Mouse (Mus musculus): Measurements from ENCODE around the gene Lyl1. TPM values are rescaled to one million over a fixed set of nuclear protein-coding genes. Genes with fewer than 3 reads are reported as not detected.

Lyl1 gene
- polyA plus RNA-seq, 1 experiment from 2014 or later: 4.8 TPM

DNA sequence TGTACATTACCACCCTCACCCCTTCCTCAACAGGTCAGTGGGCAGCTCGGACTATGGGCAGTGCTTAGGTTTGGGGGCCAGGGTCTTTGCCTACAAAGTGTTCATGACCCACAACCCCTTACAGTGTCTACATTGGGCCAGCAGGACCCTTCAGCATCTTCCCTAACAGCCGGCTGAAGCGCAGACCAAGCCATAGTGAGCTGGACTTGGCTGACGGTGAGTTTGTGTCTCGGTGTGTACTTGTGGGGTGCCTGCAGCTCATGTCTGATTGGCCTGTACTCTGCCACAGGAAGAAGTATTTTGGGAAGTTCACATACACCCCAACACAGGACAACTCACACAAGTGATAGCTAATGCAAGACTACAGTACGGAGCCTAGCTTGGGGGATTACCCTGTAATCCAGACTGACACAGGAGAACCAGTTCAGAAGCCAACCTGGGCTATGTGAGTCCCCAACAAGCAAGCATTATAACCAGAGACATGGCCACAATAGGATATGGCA is 1.8 kb downstream of the Lyl1 start:
- H3K9ac ChIP-seq (ENCODE audit: low read length): no peak overlapping the region
- H3K9me3 ChIP-seq (ENCODE audit: control insufficient read depth, low read length): no peaks in the 10 kb centered on the region
- H3K4me1 ChIP-seq (ENCODE audit: control insufficient read depth, insufficient read depth, low read length): peaks cover 40% of the 10 kb centered on the region
- ATAC-seq (ENCODE audit: insufficient number of reproducible peaks, low FRiP score, low TSS enrichment, low read depth): no peak
- H3K27me3 ChIP-seq (ENCODE audit: control insufficient read depth, insufficient read depth, low read length): peaks cover 63% of the 10 kb centered on the region
- H3K4me3 ChIP-seq (ENCODE audit: low read depth, low read length): peak overlapping the region; percentile 19
- H3K27ac ChIP-seq (replicated peaks; ENCODE audit: low read depth, low read length): no peak overlapping the region
- no peak for DNase-seq (ENCODE audit: low spot score)
- H3K4me2 ChIP-seq (ENCODE audit: low read depth, severe bottlenecking): no peak overlapping the region; the same call in 1 of the 2 replicates
- WGBS: 82% methylated on average over 6 of the region's 6 CpGs
- H3K36me3 ChIP-seq (ENCODE audit: control insufficient read depth, insufficient read depth, low read length): peaks cover 8% of the 10 kb centered on the region; the same call in 1 of the 2 replicates

DNA sequence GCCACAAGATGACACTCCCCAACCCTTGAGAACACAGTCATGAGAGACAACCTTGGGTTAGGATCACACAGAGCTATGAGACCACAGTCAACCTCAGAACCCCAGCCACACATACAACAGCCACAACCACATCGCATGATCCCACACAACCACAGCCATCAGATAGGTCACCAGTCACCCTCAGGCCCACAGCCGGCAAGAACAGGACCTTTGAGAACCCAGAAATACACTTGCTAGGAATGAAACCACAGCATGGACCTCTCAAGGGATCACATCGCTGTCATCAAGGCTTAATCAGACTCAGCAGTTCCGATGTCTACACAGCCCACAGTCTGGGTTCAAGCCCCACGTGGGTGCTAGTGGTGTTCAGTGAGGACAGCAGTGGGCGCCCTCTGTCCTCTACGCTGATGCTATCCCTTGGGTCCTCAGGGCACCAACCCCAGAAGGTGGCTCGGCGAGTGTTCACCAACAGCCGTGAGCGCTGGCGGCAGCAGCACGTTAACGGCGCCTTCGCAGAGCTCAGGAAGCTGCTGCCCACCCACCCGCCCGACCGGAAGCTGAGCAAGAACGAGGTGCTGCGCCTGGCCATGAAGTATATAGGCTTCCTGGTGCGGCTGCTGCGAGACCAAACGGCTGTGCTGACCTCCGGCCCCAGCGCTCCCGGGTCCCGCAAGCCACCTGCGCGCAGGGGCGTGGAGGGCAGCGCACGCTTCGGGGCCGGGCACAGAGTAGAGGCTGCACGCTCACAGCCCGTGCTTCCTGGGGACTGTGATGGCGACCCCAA is 2.4 kb downstream of the Lyl1 start:
- 0 out of 2 replicates have a peak overlapping the region, but pooled peaks have one; percentile 17 for H3K9ac ChIP-seq (ENCODE audit: low read length)
- H3K27me3 ChIP-seq (ENCODE audit: control insufficient read depth, insufficient read depth, low read length): peaks cover 68% of the 10 kb centered on the region
- ATAC-seq (ENCODE audit: insufficient number of reproducible peaks, low FRiP score, low TSS enrichment, low read depth): no peak
- peak overlapping the region; percentile 42 for H3K4me2 ChIP-seq (ENCODE audit: low read depth, severe bottlenecking)
- no peak for DNase-seq (ENCODE audit: low spot score)
- H3K27ac ChIP-seq (replicated peaks; ENCODE audit: low read depth, low read length): 0 out of 2 replicates have a peak overlapping the region, but pooled peaks have one; percentile 52
- peaks cover 45% of the 10 kb centered on the region for H3K4me1 ChIP-seq (ENCODE audit: control insufficient read depth, insufficient read depth, low read length)
- H3K36me3 ChIP-seq (ENCODE audit: control insufficient read depth, insufficient read depth, low read length): peaks cover 4% of the 10 kb centered on the region; the same call in 1 of the 2 replicates
- 8% methylated on average over 38 of the region's 38 CpGs for WGBS
- H3K4me3 ChIP-seq (ENCODE audit: low read depth, low read length): peak overlapping the region; percentile 19
- H3K9me3 ChIP-seq (ENCODE audit: control insufficient read depth, low read length): no peaks in the 10 kb centered on the region

GRCm38 (mm10) chr8:84704356-84704755 is 3.1 kb downstream of the Lyl1 start:
- H3K36me3 ChIP-seq (ENCODE audit: control insufficient read depth, insufficient read depth, low read length): no peaks in the 10 kb centered on the region
- WGBS: 2% methylated on average over 16 of the region's 16 CpGs
- no peak for ATAC-seq (ENCODE audit: insufficient number of reproducible peaks, low FRiP score, low TSS enrichment, low read depth)

GRCm38 (mm10) chr8:84704867-84705831 is 3.9 kb downstream of the Lyl1 start:
- no peaks in the 10 kb centered on the region for H3K36me3 ChIP-seq (ENCODE audit: control insufficient read depth, insufficient read depth, low read length)
- H3K27me3 ChIP-seq (ENCODE audit: control insufficient read depth, insufficient read depth, low read length): peaks cover 68% of the 10 kb centered on the region
- WGBS: 1% methylated on average over 58 of the region's 61 CpGs
- H3K27ac ChIP-seq (replicated peaks; ENCODE audit: low read depth, low read length): no peak overlapping the region
- 0 out of 2 replicates have a peak overlapping the region, but pooled peaks have one; percentile 37 for H3K9ac ChIP-seq (ENCODE audit: low read length)
- H3K4me2 ChIP-seq (ENCODE audit: low read depth, severe bottlenecking): peak overlapping the region; percentile 36
- DNase-seq (ENCODE audit: low spot score): peak; percentile 61
- H3K4me3 ChIP-seq (ENCODE audit: low read depth, low read length): peak overlapping the region; percentile 19
- H3K4me1 ChIP-seq (ENCODE audit: control insufficient read depth, insufficient read depth, low read length): peaks cover 55% of the 10 kb centered on the region
- no peak for ATAC-seq (ENCODE audit: insufficient number of reproducible peaks, low FRiP score, low TSS enrichment, low read depth)
- H3K9me3 ChIP-seq (ENCODE audit: control insufficient read depth, low read length): no peaks in the 10 kb centered on the region

More at GRCm38 (mm10) chr8:84704356-84704755, 3.1 kb downstream of the Lyl1 start:
- Histone ChIP-seq H3K4me2 (ENCODE audit: low read depth, severe bottlenecking) (peak overlapping the region; percentile 42), H3K4me1 (ENCODE audit: control insufficient read depth, insufficient read depth, low read length) (peaks cover 51% of the 10 kb centered on the region), H3K4me3 (ENCODE audit: low read depth, low read length) (no peak overlapping the region), H3K9me3 (ENCODE audit: control insufficient read depth, low read length) (no peaks in the 10 kb centered on the region), H3K9ac (ENCODE audit: low read length) (no peak overlapping the region), H3K27ac (replicated peaks; ENCODE audit: low read depth, low read length) (0 out of 2 replicates have a peak overlapping the region, but pooled peaks have one; percentile 52), H3K27me3 (ENCODE audit: control insufficient read depth, insufficient read depth, low read length) (peaks cover 68% of the 10 kb centered on the region)
- DNase-seq (ENCODE audit: low spot score): peak; percentile 91

- H3K9ac ChIP-seq (ENCODE audit: low read length): 0 out of 2 replicates have a peak overlapping the region, but pooled peaks have one; percentile 37
- H3K9me3 ChIP-seq (ENCODE audit: control insufficient read depth, low read length): no peaks in the 10 kb centered on the region
- H3K27ac ChIP-seq (replicated peaks; ENCODE audit: low read depth, low read length): no peak overlapping the region
- H3K27me3 ChIP-seq (ENCODE audit: control insufficient read depth, insufficient read depth, low read length): peaks cover 68% of the 10 kb centered on the region
- peak overlapping the region; percentile 19 for H3K4me3 ChIP-seq (ENCODE audit: low read depth, low read length)
- H3K4me2 ChIP-seq (ENCODE audit: low read depth, severe bottlenecking): peak overlapping the region; percentile 36
- no peak for DNase-seq (ENCODE audit: low spot score)
- under 1% methylated on average over 12 of the region's 12 CpGs for WGBS
- H3K4me1 ChIP-seq (ENCODE audit: control insufficient read depth, insufficient read depth, low read length): peaks cover 58% of the 10 kb centered on the region
- no peaks in the 10 kb centered on the region for H3K36me3 ChIP-seq (ENCODE audit: control insufficient read depth, insufficient read depth, low read length)
- ATAC-seq (ENCODE audit: insufficient number of reproducible peaks, low FRiP score, low TSS enrichment, low read depth): no peak
Measured at GRCm38 (mm10) chr8:84705960-84706359, 4.7 kb downstream of the Lyl1 start.

DNA sequence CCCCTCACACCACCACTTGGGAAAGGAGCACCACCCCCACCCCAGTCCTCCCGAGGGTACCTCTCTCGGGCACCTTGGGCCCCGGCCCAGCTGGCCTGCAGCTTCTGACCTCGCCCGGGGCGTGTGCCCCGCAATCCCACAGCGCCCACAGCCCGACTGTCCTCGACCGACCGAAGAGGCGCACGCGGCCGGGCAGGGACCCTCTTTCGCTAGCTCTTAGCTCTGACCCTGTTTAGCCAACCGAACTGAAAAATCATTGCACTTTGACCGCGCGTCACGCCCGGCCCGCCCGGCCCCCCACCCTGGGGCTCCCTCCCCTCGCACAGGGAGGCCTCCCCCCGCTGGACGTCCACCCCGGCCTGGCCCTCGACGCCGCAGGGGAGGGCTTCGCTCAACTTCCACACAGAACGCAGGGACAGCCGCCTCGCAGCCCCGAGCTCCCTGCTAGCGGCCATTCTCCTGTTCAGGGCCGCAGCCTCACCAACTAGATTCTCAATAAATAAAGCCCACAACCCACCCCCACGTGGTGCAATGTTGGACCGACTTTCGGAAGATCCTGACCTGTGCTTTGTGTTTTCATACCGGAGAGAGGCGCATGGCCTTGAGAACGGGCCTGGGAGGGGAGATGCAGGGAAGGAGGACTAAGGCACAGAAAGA is 5.5 kb downstream of the Lyl1 start:
- peaks cover 58% of the 10 kb centered on the region for H3K4me1 ChIP-seq (ENCODE audit: control insufficient read depth, insufficient read depth, low read length)
- no peaks in the 10 kb centered on the region for H3K9me3 ChIP-seq (ENCODE audit: control insufficient read depth, low read length)
- DNase-seq (ENCODE audit: low spot score) (peak; percentile 63), ATAC-seq (ENCODE audit: insufficient number of reproducible peaks, low FRiP score, low TSS enrichment, low read depth) (no peak)
- 1% methylated on average over 44 of the region's 45 CpGs for WGBS
- H3K36me3 ChIP-seq (ENCODE audit: control insufficient read depth, insufficient read depth, low read length): no peaks in the 10 kb centered on the region
- no peak overlapping the region for H3K27ac ChIP-seq (replicated peaks; ENCODE audit: low read depth, low read length)
- H3K27me3 ChIP-seq (ENCODE audit: control insufficient read depth, insufficient read depth, low read length): peaks cover 62% of the 10 kb centered on the region
- H3K4me3 ChIP-seq (ENCODE audit: low read depth, low read length): peak overlapping the region; percentile 16
- H3K9ac ChIP-seq (ENCODE audit: low read length): peak overlapping the region; percentile 48
- H3K4me2 ChIP-seq (ENCODE audit: low read depth, severe bottlenecking): peak overlapping the region; percentile 38

- DNase-seq (ENCODE audit: low spot score) (peak; percentile 58), ATAC-seq (ENCODE audit: insufficient number of reproducible peaks, low FRiP score, low TSS enrichment, low read depth) (no peak)
- H3K9me3 ChIP-seq (ENCODE audit: control insufficient read depth, low read length): no peaks in the 10 kb centered on the region
- no peaks in the 10 kb centered on the region for H3K36me3 ChIP-seq (ENCODE audit: control insufficient read depth, insufficient read depth, low read length)
- peak overlapping the region; percentile 16 for H3K4me3 ChIP-seq (ENCODE audit: low read depth, low read length)
- H3K9ac ChIP-seq (ENCODE audit: low read length): peak overlapping the region; percentile 48
- WGBS: under 1% methylated on average over 22 of the region's 22 CpGs
- peaks cover 57% of the 10 kb centered on the region for H3K27me3 ChIP-seq (ENCODE audit: control insufficient read depth, insufficient read depth, low read length)
- no peak overlapping the region for H3K27ac ChIP-seq (replicated peaks; ENCODE audit: low read depth, low read length)
- H3K4me2 ChIP-seq (ENCODE audit: low read depth, severe bottlenecking): peak overlapping the region; percentile 38
- H3K4me1 ChIP-seq (ENCODE audit: control insufficient read depth, insufficient read depth, low read length): peaks cover 64% of the 10 kb centered on the region
Measured at GRCm38 (mm10) chr8:84707267-84707883, 6.1 kb downstream of the Lyl1 start.

Data from limb, embryonic 11.5 days (tissue).